Mouse (Mus musculus) erythroblast, embryonic 14.5 days (primary cell): ENCODE measurements around the gene Golga7b.

ENCODE experiments used
- GATA1 ChIP-seq: IDR thresholded peaks from 2 replicates; pipeline ENCODE4 v1.6.1; 2012; ENCODE audit warnings: low read length, inconsistent platforms, mixed read lengths
- TAL1 ChIP-seq: IDR thresholded peaks from 3 replicates; pipeline ENCODE4 v1.6.1; 2012; ENCODE audit warnings: low read length, inconsistent platforms, mixed read lengths

DNA sequence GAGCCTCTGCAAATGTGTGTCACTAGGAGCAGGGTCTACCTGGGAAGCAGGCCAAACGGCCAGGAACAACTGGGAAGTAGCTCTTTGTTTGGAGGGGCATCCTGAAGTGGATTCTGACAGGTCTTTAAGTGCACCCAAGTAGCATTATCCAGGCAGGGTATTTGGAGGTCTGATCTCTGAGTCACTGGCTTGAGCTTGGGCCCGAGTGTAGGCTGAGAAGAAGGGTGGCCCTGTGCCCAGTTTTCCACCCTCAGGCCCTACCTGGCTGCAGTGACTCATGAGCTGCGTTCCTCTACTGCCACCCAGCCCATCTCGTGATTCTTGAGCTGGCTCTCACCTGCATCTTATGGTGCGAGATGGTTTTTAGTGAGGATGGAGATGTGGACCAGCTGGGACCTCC, 11.2 kb downstream of the Golga7b start:
- no peak for TF ChIP-seq GATA1
- no peak for TF ChIP-seq TAL1
